ENCODE assay signal across 20 mouse cellular contexts in the genomic region with DNA sequence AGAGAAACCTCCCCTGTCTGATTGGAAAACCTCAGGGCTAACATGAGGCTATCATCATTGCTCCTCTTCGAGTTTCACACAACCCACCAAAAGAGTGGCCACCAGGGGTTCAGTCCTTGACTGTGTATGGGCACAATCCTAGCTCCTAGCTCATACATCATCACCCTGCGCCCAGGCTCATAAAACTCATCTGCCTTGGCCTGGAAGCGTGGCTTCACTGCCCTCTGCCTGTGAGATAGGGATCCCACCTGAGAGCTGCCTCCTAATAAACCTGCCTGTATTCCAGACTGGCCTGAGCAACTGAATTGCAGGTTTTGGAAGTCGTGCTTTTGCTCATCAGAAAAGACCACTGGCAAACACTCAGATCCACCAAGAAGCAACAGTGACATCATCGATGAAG. TPM values are rescaled to one million over a fixed set of nuclear protein-coding genes. Genes with fewer than 3 reads are reported as not detected.
A peak's percentile ranks its signal among the peaks of the same experiment; 100 is the strongest.
DNase-seq lines count a peak whose midpoint lies in the region; ATAC-seq and TF ChIP-seq lines count a peak whose summit lies in the region.
"Had no signal": no experiment of that assay in that cellular context is flagged by ENCODE, and none has a peak within 500 bp of the region (broad histone marks: within the 10 kb centered on the region; RNA-seq: fewer than 3 reads in every experiment).

No protein-coding gene starts in this region.

- no peak for DNase-seq in kidney, postnatal 0 days (ENCODE audit: low spot score)
- DNase-seq in kidney, postnatal 14 days, result no peak
- peak; percentile 24 for DNase-seq in midbrain, postnatal 0 days (ENCODE audit: low spot score)
- DNase-seq in WW6 (ENCODE audit: low read depth, low spot score), result peak; percentile 38
- DNase-seq in urinary bladder, postnatal 25 days (ENCODE audit: low spot score), result no peak
- no peak for DNase-seq in heart, embryonic 10.5 days (ENCODE audit: low spot score)
- DNase-seq: cerebellum, adult 9-10 months; lung, postnatal 36 days; thymus, adult 2 months had no signal

- H3K4me1 ChIP-seq in kidney, postnatal 0 days (replicated peaks; ENCODE audit: insufficient read depth, low read length), result no peaks in the 10 kb centered on the region
- no peaks in the 10 kb centered on the region for H3K4me1 ChIP-seq in midbrain, postnatal 0 days (ENCODE audit: insufficient read depth, low read length)
- H3K4me1 ChIP-seq in midbrain, embryonic 13.5 days (replicated peaks), result peaks cover 4% of the 10 kb centered on the region; the same call in 1 of the 2 replicates
- H3K4me1 ChIP-seq in heart, embryonic 10.5 days, result no peaks in the 10 kb centered on the region
- H3K4me1 ChIP-seq: embryonic facial prominence, embryonic 13.5 days; kidney, embryonic 15.5 days; neural tube, embryonic 12.5 days had no signal

- ATAC-seq in kidney, postnatal 0 days (replicated peaks; ENCODE audit: low FRiP score, low read depth), result no peak
- ATAC-seq in midbrain, postnatal 0 days (ENCODE audit: low FRiP score), result no peak
- no peak for ATAC-seq in midbrain, embryonic 13.5 days
- ATAC-seq in megakaryocyte-erythroid progenitor cell, adult 5-6 weeks (replicated peaks; ENCODE audit: low FRiP score, low TSS enrichment, poor library complexity, severe bottlenecking), result 0 out of 2 replicates have a peak, but pooled peaks have one; percentile 9
- ATAC-seq: forebrain, embryonic 16.5 days had no signal

- no peak overlapping the region for H3K4me3 ChIP-seq in kidney, postnatal 0 days (replicated peaks; ENCODE audit: low read depth, low read length)
- no peak overlapping the region for H3K4me3 ChIP-seq in midbrain, postnatal 0 days (ENCODE audit: low read depth, low read length)
- H3K4me3 ChIP-seq in midbrain, embryonic 13.5 days (replicated peaks), result no peak overlapping the region
- H3K4me3 ChIP-seq in heart, embryonic 10.5 days, result no peak overlapping the region
- H3K4me3 ChIP-seq: embryonic facial prominence, embryonic 13.5 days; kidney, embryonic 15.5 days; layer of hippocampus, adult 2 months; liver, embryonic 15.5 days; neural tube, embryonic 12.5 days had no signal

- no peak overlapping the region for H3K27ac ChIP-seq in kidney, postnatal 0 days
- no peak overlapping the region for H3K27ac ChIP-seq in midbrain, postnatal 0 days (ENCODE audit: low read depth, low read length)
- no peak overlapping the region for H3K27ac ChIP-seq in midbrain, embryonic 13.5 days
- H3K27ac ChIP-seq in heart, embryonic 10.5 days, result no peak overlapping the region
- H3K27ac ChIP-seq: embryonic facial prominence, embryonic 13.5 days; kidney, embryonic 15.5 days; layer of hippocampus, adult 2 months; liver, embryonic 15.5 days; neural tube, embryonic 12.5 days had no signal

- H3K9ac ChIP-seq in kidney, postnatal 0 days (ENCODE audit: low read depth, low read length), result no peak overlapping the region
- H3K9ac ChIP-seq in midbrain, postnatal 0 days (replicated peaks; ENCODE audit: low read length, poor library complexity, severe bottlenecking), result no peak overlapping the region
- H3K9ac ChIP-seq in midbrain, embryonic 13.5 days (replicated peaks), result no peak overlapping the region
- H3K9ac ChIP-seq: embryonic facial prominence, embryonic 13.5 days; kidney, embryonic 15.5 days; liver, embryonic 15.5 days; neural tube, embryonic 12.5 days had no signal

- no peak overlapping the region for H3K4me2 ChIP-seq in kidney, postnatal 0 days (ENCODE audit: low read length)
- H3K4me2 ChIP-seq in midbrain, postnatal 0 days (ENCODE audit: low read depth, low read length, poor library complexity, severe bottlenecking), result no peak overlapping the region
- H3K4me2 ChIP-seq in midbrain, embryonic 13.5 days (replicated peaks), result no peak overlapping the region
- H3K4me2 ChIP-seq: embryonic facial prominence, embryonic 13.5 days; kidney, embryonic 15.5 days; liver, embryonic 15.5 days; neural tube, embryonic 12.5 days had no signal

- no peaks in the 10 kb centered on the region for H3K9me3 ChIP-seq in kidney, postnatal 0 days (replicated peaks; ENCODE audit: low read length)
- H3K9me3 ChIP-seq in midbrain, postnatal 0 days (ENCODE audit: low read length), result no peaks in the 10 kb centered on the region
- no peaks in the 10 kb centered on the region for H3K9me3 ChIP-seq in midbrain, embryonic 13.5 days
- H3K9me3 ChIP-seq in heart, embryonic 10.5 days, result no peaks in the 10 kb centered on the region
- H3K9me3 ChIP-seq: embryonic facial prominence, embryonic 13.5 days; G1E; kidney, embryonic 15.5 days; liver, embryonic 15.5 days; neural tube, embryonic 12.5 days had no signal

- 68% methylated on average over 5 of the region's 5 CpGs for WGBS in kidney, postnatal 0 days
- WGBS in midbrain, postnatal 0 days, result 77% methylated on average over 5 of the region's 5 CpGs
- WGBS in midbrain, embryonic 13.5 days, result 82% methylated on average over 5 of the region's 5 CpGs
- 70% methylated on average over 5 of the region's 5 CpGs for WGBS in heart, embryonic 10.5 days

- peak; percentile 49; the same call in 1 of the 2 replicates for TF ChIP-seq CTCF in kidney, postnatal 0 days (IDR thresholded peaks at IDR 0.05; ENCODE audit: low read depth)
- TF ChIP-seq CTCF in midbrain, postnatal 0 days (IDR thresholded peaks at IDR 0.05), result peak; percentile 60

- H3K27me3 ChIP-seq in kidney, postnatal 0 days (ENCODE audit: insufficient read depth, low read length), result no peaks in the 10 kb centered on the region
- no peaks in the 10 kb centered on the region for H3K27me3 ChIP-seq in midbrain, postnatal 0 days (ENCODE audit: insufficient read depth, low read length)
- 0 out of 2 replicates have a peak, but pooled peaks cover 8% of the 10 kb centered on the region for H3K27me3 ChIP-seq in midbrain, embryonic 13.5 days
- H3K27me3 ChIP-seq in heart, embryonic 10.5 days (ENCODE audit: insufficient read depth, poor library complexity, severe bottlenecking), result no peaks in the 10 kb centered on the region
- H3K27me3 ChIP-seq: embryonic facial prominence, embryonic 13.5 days; kidney, embryonic 15.5 days; liver, embryonic 15.5 days; neural tube, embryonic 12.5 days had no signal

- H3K36me3 ChIP-seq in kidney, postnatal 0 days (ENCODE audit: insufficient read depth, low read length), result no peaks in the 10 kb centered on the region
- H3K36me3 ChIP-seq in midbrain, postnatal 0 days (ENCODE audit: insufficient read depth, low read length), result no peaks in the 10 kb centered on the region
- H3K36me3 ChIP-seq in midbrain, embryonic 13.5 days, result no peaks in the 10 kb centered on the region
- H3K36me3 ChIP-seq in heart, embryonic 10.5 days, result no peaks in the 10 kb centered on the region
- H3K36me3 ChIP-seq: embryonic facial prominence, embryonic 13.5 days; G1E; kidney, embryonic 15.5 days; liver, embryonic 15.5 days; neural tube, embryonic 12.5 days had no signal

RNA-seq across cellular contexts. Expression of gene Eif2ak4, which starts 5.0 kb away (rescaled TPM):
- polyA plus RNA-seq in kidney, postnatal 0 days (2015; fragmentation: Nextera tagmentation; extraction: Ambion mirVana), result 8.0 TPM in 2 replicates
- total RNA-seq in midbrain, postnatal 0 days (2014; rRNA removed), result 17.2 TPM in 2 replicates
- 7.6 and 8.5 TPM in 2 replicates for polyA plus RNA-seq in midbrain, postnatal 0 days (2015; fragmentation: Nextera tagmentation; extraction: Ambion mirVana)
- polyA plus RNA-seq in midbrain, embryonic 13.5 days (2015; fragmentation: Nextera tagmentation; extraction: Ambion mirVana), result 7.5 and 7.6 TPM in 2 replicates
- total RNA-seq in megakaryocyte-erythroid progenitor cell, adult 5-6 weeks (2014; fragmentation: Nextera tagmentation), result 18.1 and 21.0 TPM in 2 replicates
- 12.6 and 17.9 TPM in 2 replicates for total RNA-seq in megakaryocyte-erythroid progenitor cell, adult 5-6 weeks (2017)
- polyA plus RNA-seq in heart, embryonic 10.5 days (2016; fragmentation: Nextera tagmentation; extraction: Ambion mirVana), result 9.5 and 10.0 TPM in 2 replicates

RNA-seq across cellular contexts. Expression of gene Gpr176, which starts 10.2 kb away (rescaled TPM):
- polyA plus RNA-seq in kidney, postnatal 0 days (2015; fragmentation: Nextera tagmentation; extraction: Ambion mirVana), result 2.1 and 2.3 TPM in 2 replicates
- 13.1 and 15.1 TPM in 2 replicates for total RNA-seq in midbrain, postnatal 0 days (2014; rRNA removed)
- polyA plus RNA-seq in midbrain, postnatal 0 days (2015; fragmentation: Nextera tagmentation; extraction: Ambion mirVana), result 9.0 and 9.3 TPM in 2 replicates
- 1.9 and 2.1 TPM in 2 replicates for polyA plus RNA-seq in midbrain, embryonic 13.5 days (2015; fragmentation: Nextera tagmentation; extraction: Ambion mirVana)
- not detected in 2 replicates for total RNA-seq in megakaryocyte-erythroid progenitor cell, adult 5-6 weeks (2014; fragmentation: Nextera tagmentation)
- not detected in 2 replicates for total RNA-seq in megakaryocyte-erythroid progenitor cell, adult 5-6 weeks (2017)
- 0.39 TPM in 1 of 2 replicates, not detected in the other for polyA plus RNA-seq in heart, embryonic 10.5 days (2016; fragmentation: Nextera tagmentation; extraction: Ambion mirVana)
- total RNA-seq: common myeloid progenitor, adult 5-6 weeks; hematopoietic stem cell, adult 5-6 weeks had no signal
- polyA plus RNA-seq: G1E had no signal

Comparison
In these comparisons a context has a peak if more than half of its experiments do, and no peak if none do; other contexts are left out.
1. DNase-seq: peak in midbrain, postnatal 0 days (single experiment) and WW6 (single experiment); none in kidney, postnatal 0 days (single experiment), kidney, postnatal 14 days (single experiment), urinary bladder, postnatal 25 days (single experiment) and heart, embryonic 10.5 days (single experiment).